Mouse (Mus musculus): ENCODE results near the gene Wdr86. TPM values are rescaled to one million over a fixed set of nuclear protein-coding genes. Genes with fewer than 3 reads are reported as not detected.
"Not testable (repeated sequence)": the region's sequence is repeated elsewhere in the genome, so short reads cannot be mapped to it uniquely, and the experiment has no call there.

Gene Wdr86
- total RNA-seq, 2 experiments from 2014 or later = not detected

- intact Hi-C loops (cut with DNase I) = no loop called here
- no peak for DNase-seq
- Histone ChIP-seq H3K4me3 (no peak overlapping the region), H3K27ac (no peak overlapping the region)
- TF ChIP-seq CTCF (IDR thresholded peaks at IDR 0.05) = no peak
Observed at GRCm38 (mm10) chr5:24696704-24697103, 33.8 kb downstream of the Wdr86 start.

- no peak for TF ChIP-seq CTCF (IDR thresholded peaks at IDR 0.05)
- no peak overlapping the region for H3K27ac ChIP-seq
- no peak overlapping the region for H3K4me3 ChIP-seq
- no peak for DNase-seq
- intact Hi-C loops (cut with DNase I) = no loop called here
Observed at GRCm38 (mm10) chr5:24687696-24688095, 42.8 kb downstream of the Wdr86 start.

- DNase-seq; intact Hi-C loops (cut with DNase I): not testable (repeated sequence)
- Histone ChIP-seq H3K4me3 (peak overlapping the region; percentile 95), H3K27ac (peak overlapping the region; percentile 93)
Observed at GRCm38 (mm10) chr5:24686671-24687420, 43.7 kb downstream of the Wdr86 start.

GRCm38 (mm10) chr5:24686176-24686575 is 44.4 kb downstream of the Wdr86 start:
- intact Hi-C loops (cut with DNase I) = no loop called here
- DNase-seq = no peak
- TF ChIP-seq CTCF (IDR thresholded peaks at IDR 0.05) = no peak
- Histone ChIP-seq H3K27ac (peak overlapping the region; percentile 93), H3K4me3 (peak overlapping the region; percentile 95)

- DNase-seq = peak; percentile 99
- Histone ChIP-seq H3K27ac (peak within 1 kb of the TSS; percentile 93), H3K4me3 (peak within 1 kb of the TSS; percentile 95)
- intact Hi-C loops (cut with DNase I) = loop anchor here (1.0 kb wide), 1 partner anchor 65 kb away; no protein-coding TSS in a partner anchor
- peak; percentile 53 for TF ChIP-seq CTCF (IDR thresholded peaks at IDR 0.05)
Observed at GRCm38 (mm10) chr5:24685366-24686093, 45.0 kb downstream of the Wdr86 start, which contains the start of gene Nub1. Gene Nub1, plus strand, starts transcription at chr5:24685532.

- Histone ChIP-seq H3K4me3 (peak overlapping the region; percentile 95), H3K27ac (peak overlapping the region; percentile 93)
- intact Hi-C loops (cut with DNase I) = loop anchor here (1.0 kb wide), 1 partner anchor 66 kb away; no protein-coding TSS in a partner anchor
- peak; percentile 26 for DNase-seq
- TF ChIP-seq CTCF (IDR thresholded peaks at IDR 0.05) = no peak
Observed at GRCm38 (mm10) chr5:24684578-24685365, 45.8 kb downstream of the Wdr86 start.

- no peak for TF ChIP-seq CTCF (IDR thresholded peaks at IDR 0.05)
- intact Hi-C loops (cut with DNase I) = no loop called here
- no peak overlapping the region for H3K27ac ChIP-seq
- no peak overlapping the region for H3K4me3 ChIP-seq
- DNase-seq = no peak
Observed at GRCm38 (mm10) chr5:24681436-24681835, 49.1 kb downstream of the Wdr86 start.

GRCm38 (mm10) chr5:24674238-24674637 is 56.3 kb downstream of the Wdr86 start:
- Histone ChIP-seq H3K27ac (no peak overlapping the region), H3K4me3 (no peak overlapping the region)
- peak; percentile 86 for TF ChIP-seq CTCF (IDR thresholded peaks at IDR 0.05)
- DNase-seq = peak; percentile 76
- intact Hi-C loops (cut with DNase I) = loop anchor here (1.0 kb wide), 2 partner anchors 106 to 337 kb away; no protein-coding TSS in a partner anchor

Other genes with a start within 250 kb of the Wdr86 start
- not detected for gene Gbx1, start 203.5 kb downstream of the Wdr86 start, total RNA-seq (2021)
- 100 to 1,000 TPM; 101 to 107 TPM for gene Asb10, start 189.7 kb downstream of the Wdr86 start, total RNA-seq (2021)
- not detected for gene 4931409K22Rik, start 173.9 kb downstream of the Wdr86 start, total RNA-seq (2021)
- gene Abcf2, start 153.3 kb downstream of the Wdr86 start, total RNA-seq (2021) = 100 to 1,000 TPM; 105 to 117 TPM
- 10 to 100 TPM in 1 of 2 experiments, 1 to 10 TPM in 1; 6.4 to 10.1 TPM for gene Chpf2, start 144.0 kb downstream of the Wdr86 start, total RNA-seq (2021)
- 100 to 1,000 TPM; 172 to 203 TPM for gene Smarcd3, start 106.3 kb downstream of the Wdr86 start, total RNA-seq (2021)
- 10 to 100 TPM; 28.3 to 34.3 TPM for gene Nub1, start 45.2 kb downstream of the Wdr86 start, total RNA-seq (2021)
- gene Crygn, start 27.3 kb upstream of the Wdr86 start, total RNA-seq (2021) = not detected
- gene Rheb, start 111.9 kb upstream of the Wdr86 start, total RNA-seq (2021) = 10 to 100 TPM; 64.1 to 71.9 TPM

Measured in gastrocnemius, adult 2 months (tissue).